Mouse (Mus musculus) MEL (cell line): ENCODE results near the gene Aamp. TPM values are rescaled to one million over a fixed set of nuclear protein-coding genes. Genes with fewer than 3 reads are reported as not detected.

ENCODE experiments used
- DNase-seq: peaks from one replicate; pipeline ENCODE4 v3.0.0; 2011; ENCODE audit warnings: low read depth, low spot score
- H3K27ac ChIP-seq: 2 replicates; pipeline ENCODE4 v1.5.1; 2012; ENCODE audit warnings: low read depth, mild to moderate bottlenecking, control low read depth, low read length, moderate library complexity; ENCODE audit not compliant: control insufficient read depth
- H3K27me3 ChIP-seq, 2 experiments: fragments of 150-350 bp in 1 of 2; sonication (generic) in 1 of 2; 2 replicates each; pipeline ENCODE4 v1.6.1; 2012; ENCODE audit warnings: low read length in 2 of 2, mild to moderate bottlenecking in 2 of 2, improper control_type of control experiment in 1 of 2, moderate library complexity in 1 of 2; ENCODE audit not compliant: insufficient read depth in 2 of 2, control insufficient read depth in 1 of 2
- H3K36me3 ChIP-seq, 2 experiments: 2 replicates each; pipeline ENCODE4 v1.6.1; 2012 to 2014; ENCODE audit warnings: low read length in 2 of 2, improper control_type of control experiment in 1 of 2, inconsistent platforms in 1 of 2, mild to moderate bottlenecking in 1 of 2; ENCODE audit not compliant: insufficient read depth in 2 of 2, control insufficient read depth in 1 of 2
- H3K4me1 ChIP-seq, 2 experiments: fragments of 150-350 bp in 1 of 2; sonication (generic) in 1 of 2; 2 replicates each; pipeline ENCODE4 v1.6.1; 2012; ENCODE audit warnings: low read length in 2 of 2, improper control_type of control experiment in 1 of 2, mild to moderate bottlenecking in 1 of 2; ENCODE audit not compliant: insufficient read depth in 2 of 2, control insufficient read depth in 1 of 2
- H3K4me3 ChIP-seq, 2 experiments: fragments of 150-350 bp in 1 of 2; sonication (generic) in 1 of 2; 2 replicates each; pipeline ENCODE4 v1.5.1; 2012; ENCODE audit warnings: low read depth in 2 of 2, low read length in 2 of 2, mild to moderate bottlenecking in 2 of 2, moderate library complexity in 2 of 2, control low read depth in 1 of 2, improper control_type of control experiment in 1 of 2; ENCODE audit not compliant: control insufficient read depth in 1 of 2, insufficient read depth in 1 of 2
- H3K79me2 ChIP-seq: 2 replicates; pipeline ENCODE4 v1.6.1; 2012; ENCODE audit warnings: mild to moderate bottlenecking, low read length, moderate library complexity; ENCODE audit not compliant: control insufficient read depth, poor library complexity, insufficient read depth
- H3K9ac ChIP-seq: 2 replicates; pipeline ENCODE4 v1.6.1; 2012; ENCODE audit warnings: low read depth, mild to moderate bottlenecking, control low read depth, low read length, moderate library complexity; ENCODE audit not compliant: control insufficient read depth, poor library complexity, severe bottlenecking
- H3K9me3 ChIP-seq: fragments of 150-350 bp; sonication (generic); replicated peaks from 2 replicates; pipeline ENCODE4 v1.6.1; 2012; ENCODE audit warnings: mild to moderate bottlenecking, low read length, improper control_type of control experiment, moderate library complexity; ENCODE audit not compliant: insufficient read depth
- BHLHE40 ChIP-seq: IDR thresholded peaks from 2 replicates; pipeline ENCODE4 v1.6.1; 2012; ENCODE audit warnings: low read depth, mild to moderate bottlenecking, inconsistent platforms, low read length, improper control_type of control experiment, borderline replicate concordance
- CHD2 ChIP-seq: IDR thresholded peaks from 2 replicates; pipeline ENCODE4 v1.6.1; 2011; ENCODE audit warnings: low read length, improper control_type of control experiment
- CTCF ChIP-seq, 3 experiments: IDR thresholded peaks in 2 of 3; conservative IDR thresholded peaks in 1 of 3; 2 replicates each; pipeline ENCODE4 v1.5.1; 2011 to 2012; ENCODE audit warnings: low read length in 3 of 3, low read depth in 2 of 3, mild to moderate bottlenecking in 2 of 3, improper control_type of control experiment in 1 of 3, inconsistent platforms in 1 of 3, mixed read lengths in 1 of 3, moderate library complexity in 1 of 3; ENCODE audit not compliant: control insufficient read depth in 1 of 3, insufficient read depth in 1 of 3, poor library complexity in 1 of 3, severe bottlenecking in 1 of 3
- ETS1 ChIP-seq: IDR thresholded peaks from 2 replicates; pipeline ENCODE4 v1.6.1; 2012; ENCODE audit warnings: low read depth, mild to moderate bottlenecking, inconsistent platforms, low read length, improper control_type of control experiment, moderate library complexity
- GABPA ChIP-seq: IDR thresholded peaks from 2 replicates; pipeline ENCODE4 v1.6.1; 2012; ENCODE audit warnings: low read depth, mild to moderate bottlenecking, inconsistent platforms, low read length, improper control_type of control experiment, moderate library complexity
- GATA1 ChIP-seq: IDR thresholded peaks from 2 replicates; pipeline ENCODE4 v1.6.1; 2011; ENCODE audit warnings: low read depth, low read length, improper control_type of control experiment
- MAFK ChIP-seq: IDR thresholded peaks from 2 replicates; pipeline ENCODE4 v1.6.1; 2011; ENCODE audit warnings: low read depth, mild to moderate bottlenecking, low read length, improper control_type of control experiment, borderline replicate concordance
- MAZ ChIP-seq: IDR thresholded peaks from 2 replicates; pipeline ENCODE4 v1.6.1; 2012; ENCODE audit warnings: low read depth, mild to moderate bottlenecking, inconsistent platforms, low read length, improper control_type of control experiment
- MEF2A ChIP-seq: IDR thresholded peaks from 2 replicates; pipeline ENCODE4 v1.6.1; 2014; ENCODE audit warnings: low read depth, mild to moderate bottlenecking, inconsistent platforms, low read length, improper control_type of control experiment; ENCODE audit not compliant: poor library complexity, insufficient replicate concordance, severe bottlenecking; ENCODE audit errors: extremely low read depth
- MXI1 ChIP-seq: IDR thresholded peaks from 2 replicates; pipeline ENCODE4 v1.6.1; 2011; ENCODE audit warnings: mild to moderate bottlenecking, low read depth, low read length, improper control_type of control experiment
- MYB ChIP-seq: IDR thresholded peaks from 2 replicates; pipeline ENCODE4 v1.6.1; 2011; ENCODE audit warnings: mild to moderate bottlenecking, low read depth, low read length, improper control_type of control experiment
- MYC ChIP-seq: IDR thresholded peaks from 2 replicates; pipeline ENCODE4 v1.6.1; 2011; ENCODE audit warnings: low read depth, mild to moderate bottlenecking, low read length, improper control_type of control experiment, moderate library complexity
- NELFE ChIP-seq: IDR thresholded peaks from 2 replicates; pipeline ENCODE4 v1.6.1; 2011; ENCODE audit warnings: low read depth, low read length, improper control_type of control experiment
- POLR2A ChIP-seq, 2 experiments: IDR thresholded peaks; 2 replicates each; pipeline ENCODE4 v1.6.1; 2011 to 2012; ENCODE audit warnings: low read length in 2 of 2, mild to moderate bottlenecking in 2 of 2, control low read depth in 1 of 2, improper control_type of control experiment in 1 of 2, low read depth in 1 of 2, moderate library complexity in 1 of 2; ENCODE audit not compliant: control insufficient read depth in 1 of 2, insufficient read depth in 1 of 2, poor library complexity in 1 of 2
- POLR2AphosphoS5 ChIP-seq: IDR thresholded peaks from 2 replicates; pipeline ENCODE4 v1.6.1; 2012; ENCODE audit warnings: low read depth, borderline replicate concordance, mild to moderate bottlenecking, inconsistent platforms, low read length, moderate library complexity, mixed read lengths
- RCOR1 ChIP-seq: IDR thresholded peaks from 2 replicates; pipeline ENCODE4 v1.6.1; 2012; ENCODE audit warnings: low read depth, mild to moderate bottlenecking, inconsistent platforms, low read length, improper control_type of control experiment
- TAL1 ChIP-seq: IDR thresholded peaks from 2 replicates; pipeline ENCODE4 v1.6.1; 2012; ENCODE audit warnings: mild to moderate bottlenecking, inconsistent platforms, low read length, moderate library complexity, mixed read lengths
- TCF12 ChIP-seq: IDR thresholded peaks from 2 replicates; pipeline ENCODE4 v1.6.1; 2014; ENCODE audit warnings: low read depth, mild to moderate bottlenecking, inconsistent platforms, low read length, improper control_type of control experiment, moderate library complexity
- UBTF ChIP-seq: IDR thresholded peaks from 2 replicates; pipeline ENCODE4 v1.6.1; 2012; ENCODE audit warnings: low read depth, mild to moderate bottlenecking, inconsistent platforms, low read length, improper control_type of control experiment, moderate library complexity, borderline replicate concordance; ENCODE audit not compliant: insufficient read depth
- ZC3H11A ChIP-seq: IDR thresholded peaks from 2 replicates; pipeline ENCODE4 v1.6.1; 2012; ENCODE audit warnings: low read depth, mild to moderate bottlenecking, inconsistent platforms, low read length, improper control_type of control experiment
- ZKSCAN1 ChIP-seq: IDR thresholded peaks from 2 replicates; pipeline ENCODE4 v1.6.1; 2012; ENCODE audit warnings: low read depth, mild to moderate bottlenecking, inconsistent platforms, low read length, improper control_type of control experiment, moderate library complexity
- ZMIZ1 ChIP-seq: IDR thresholded peaks from 2 replicates; pipeline ENCODE4 v1.6.1; 2012; ENCODE audit warnings: low read depth, mild to moderate bottlenecking, inconsistent platforms, low read length, improper control_type of control experiment, moderate library complexity
- ZNF384 ChIP-seq: IDR thresholded peaks from 2 replicates; pipeline ENCODE4 v1.6.1; 2012; ENCODE audit warnings: low read depth, mild to moderate bottlenecking, inconsistent platforms, low read length, improper control_type of control experiment
- polyA plus RNA-seq, 2 experiments: library from polyadenylated mRNA; stranded (reverse) in 1 of 2; unstranded in 1 of 2; fragments of >175 nt in 1 of 2; fragments of >200 nt in 1 of 2; gene quantifications; 2 replicates each; pipeline versions ENCODE4 v1.2.1 to v1.2.4; 2012; ENCODE audit warnings: low replicate concordance in 2 of 2, low read depth in 1 of 2; ENCODE audit not compliant: insufficient read length in 2 of 2, insufficient read depth in 1 of 2, missing spikeins in 1 of 2
- total RNA-seq: library from RNA; depleted of rRNA; stranded (reverse); fragments of 300-350 nt; gene quantifications from 2 replicates; pipeline ENCODE4 v1.2.3, GENCODE M21; 2012

Aamp gene
- total and polyA plus RNA-seq, 3 experiments, result 108 to 169 TPM; not detected in 1

GRCm38 (mm10) chr1:74313049-74313692 lies 28.6 kb upstream of the Aamp start (continued):
- peak; percentile 61 to 98 (median 85) for TF ChIP-seq CTCF (IDR thresholded peaks at IDR 0.05 in 2 of 3, conservative IDR thresholded peaks at IDR 0.05 in 1 of 3; ENCODE audit: control insufficient read depth in 1 of 3, insufficient read depth in 1 of 3, low read depth in 2 of 3, low read length in 3 of 3, poor library complexity in 1 of 3, severe bottlenecking in 1 of 3)
- TF ChIP-seq ZNF384, result no peak
- no peak for TF ChIP-seq MEF2A
- no peak for TF ChIP-seq CHD2
- TF ChIP-seq MYC, result peak; percentile 58; the same call in 1 of the 2 replicates
- no peak for TF ChIP-seq ZKSCAN1
- no peak for TF ChIP-seq NELFE
- TF ChIP-seq ZC3H11A, result peak; percentile 86
- TF ChIP-seq MAFK, result no peak
- TF ChIP-seq RCOR1, result no peak

DNA sequence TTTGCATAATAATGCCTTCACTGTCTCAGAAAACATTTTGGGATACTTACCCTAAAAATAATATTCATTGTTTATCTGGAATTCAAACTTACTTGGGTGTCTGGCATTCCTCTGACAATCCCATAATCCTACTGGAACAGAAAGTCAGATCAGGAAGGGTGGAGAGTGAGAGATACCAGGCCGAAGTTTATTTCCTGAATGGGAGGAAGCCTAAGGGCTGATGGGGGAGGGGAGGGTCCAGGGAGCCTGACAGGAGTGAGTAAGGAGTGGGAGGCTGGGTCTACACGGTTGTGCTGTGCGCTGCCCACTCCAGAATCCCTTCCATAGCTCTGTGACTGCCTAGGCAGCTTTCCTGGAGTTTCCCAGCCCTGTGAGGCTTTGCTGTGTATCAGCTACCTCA lies 25.2 kb upstream of the Aamp start:
- Histone ChIP-seq H3K79me2 (no peaks in the 10 kb centered on the region), H3K9ac (no peak overlapping the region), H3K9me3 (no peaks in the 10 kb centered on the region), H3K27ac (no peak overlapping the region), H3K4me1 (peaks cover 2 to 22% of the 10 kb centered on the region in 2 experiments; a peak in 2 of 4 replicates), H3K4me3 (no peak overlapping the region), H3K27me3 (no peaks in the 10 kb centered on the region), H3K36me3 (peaks cover 0 to 14% of the 10 kb centered on the region in 2 experiments; a peak in 2 of 4 replicates)
- no peak for DNase-seq
- no peak for TF ChIP-seq BHLHE40
- TF ChIP-seq ETS1, result no peak
- no peak for TF ChIP-seq ZC3H11A
- TF ChIP-seq POLR2A (IDR thresholded peaks at IDR 0.05; ENCODE audit: control insufficient read depth in 1 of 2, insufficient read depth in 1 of 2, low read depth in 1 of 2, low read length in 2 of 2, poor library complexity in 1 of 2), result no peak
- TF ChIP-seq MAFK, result no peak
- TF ChIP-seq MYB, result no peak
- TF ChIP-seq MXI1, result no peak
- TF ChIP-seq POLR2AphosphoS5, result no peak
- TF ChIP-seq TCF12, result no peak
- no peak for TF ChIP-seq UBTF
- TF ChIP-seq GATA1, result no peak
- no peak for TF ChIP-seq ZNF384
- TF ChIP-seq ZKSCAN1, result no peak
- no peak for TF ChIP-seq TAL1
- TF ChIP-seq MAZ, result no peak
- TF ChIP-seq ZMIZ1, result no peak
- TF ChIP-seq GABPA, result no peak
